Mouse (Mus musculus) forebrain, embryonic 16.5 days (tissue): ENCODE measurements around the gene Bckdha. TPM values are rescaled to one million over a fixed set of nuclear protein-coding genes. Genes with fewer than 3 reads are reported as not detected.

Source experiments
- ATAC-seq: fragments of 200-750 bp; cut with Nextera tagmentation; 2 replicates; pipeline ENCODE4 v1.8.0; 2017; ENCODE audit warnings: mild to moderate bottlenecking, moderate library complexity
- H3K27ac ChIP-seq: fragments of 300-500 bp; sonication (generic); 2 replicates; pipeline ENCODE4 v1.5.1; 2014; ENCODE audit warnings: low read length, control low read depth
- H3K27me3 ChIP-seq: fragments of 300-500 bp; sonication (generic); replicated peaks from 2 replicates; pipeline ENCODE4 v1.6.1; 2014; ENCODE audit warnings: low read length; ENCODE audit not compliant: control insufficient read depth, insufficient read depth
- H3K36me3 ChIP-seq: fragments of 300-500 bp; sonication (generic); 2 replicates; pipeline ENCODE4 v1.6.1; 2014; ENCODE audit not compliant: control insufficient read depth, insufficient read depth
- H3K4me1 ChIP-seq: fragments of 300-500 bp; sonication (generic); replicated peaks from 2 replicates; pipeline ENCODE4 v1.6.1; 2014; ENCODE audit warnings: low read length; ENCODE audit not compliant: control insufficient read depth, insufficient read depth
- H3K4me2 ChIP-seq: fragments of 300-500 bp; sonication (generic); 2 replicates; pipeline ENCODE4 v1.6.1; 2014; ENCODE audit warnings: mild to moderate bottlenecking, low read length, control low read depth
- H3K4me3 ChIP-seq: fragments of 300-500 bp; sonication (generic); replicated peaks from 2 replicates; pipeline ENCODE4 v1.5.1; 2014; ENCODE audit warnings: mild to moderate bottlenecking, low read length, control low read depth
- H3K9ac ChIP-seq: fragments of 300-500 bp; sonication (generic); replicated peaks from 2 replicates; pipeline ENCODE4 v1.6.1; 2014; ENCODE audit warnings: low read depth, low read length, control low read depth
- H3K9me3 ChIP-seq: fragments of 300-500 bp; sonication (generic); 2 replicates; pipeline ENCODE4 v1.6.1; 2016; ENCODE audit warnings: low read length; ENCODE audit not compliant: control insufficient read depth
- WGBS: fragments of 180-500 bp; shearing (Covaris S2); extraction: QIAGEN DNeasy Blood & Tissue Kit; methylation state at CpG from one replicate; pipeline ENCODE4 v1.1.7; 2014; 5-methylcytosine and 5-hydroxymethylcytosine counted together
- polyA plus RNA-seq: library from polyadenylated mRNA; unstranded; fragments of >200 nt; fragmentation: Nextera tagmentation; extraction: Ambion mirVana; gene quantifications from 2 replicates; pipeline ENCODE4 v1.2.1, GENCODE M21; 2015

Bckdha gene
- polyA plus RNA-seq, 1 experiment from 2014 or later = 57.7 TPM

DNA sequence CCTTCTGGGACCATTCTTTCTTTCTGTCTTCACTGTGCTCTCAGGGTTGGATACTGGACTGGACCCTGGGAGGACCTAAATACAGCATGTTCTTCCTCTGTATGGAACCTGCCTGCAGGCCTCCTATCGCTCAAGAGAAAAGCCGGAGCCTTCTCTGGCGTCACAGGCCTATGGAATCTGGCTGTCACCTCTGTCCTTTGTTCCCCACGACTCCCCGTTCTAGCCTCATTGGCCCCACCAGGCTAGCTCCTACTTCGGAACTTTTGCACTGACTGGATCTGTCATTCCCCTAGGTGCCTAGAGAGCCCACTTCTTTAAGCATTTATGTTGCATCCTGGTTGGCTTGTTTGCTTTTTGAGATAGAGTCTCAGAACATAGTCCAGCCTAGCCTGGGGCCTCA, 25.9 kb upstream of the Bckdha start:
- Histone ChIP-seq H3K27me3 (peaks cover 35% of the 10 kb centered on the region), H3K4me3 (no peak overlapping the region), H3K9me3 (no peaks in the 10 kb centered on the region), H3K4me2 (no peak overlapping the region), H3K4me1 (peaks cover 39% of the 10 kb centered on the region), H3K27ac (no peak overlapping the region), H3K9ac (no peak overlapping the region), H3K36me3 (no peaks in the 10 kb centered on the region)
- 83% methylated on average over 6 of the region's 6 CpGs for WGBS
- ATAC-seq = no peak

GRCm38 (mm10) chr7:25683474-25684180, 24.8 kb upstream of the Bckdha start:
- Histone ChIP-seq H3K27ac (no peak overlapping the region), H3K4me3 (no peak overlapping the region), H3K9me3 (no peaks in the 10 kb centered on the region), H3K27me3 (peaks cover 30% of the 10 kb centered on the region), H3K4me1 (peaks cover 29% of the 10 kb centered on the region), H3K4me2 (no peak overlapping the region), H3K9ac (no peak overlapping the region), H3K36me3 (no peaks in the 10 kb centered on the region)
- 78% methylated on average over 7 of the region's 7 CpGs for WGBS
- no peak for ATAC-seq

DNA sequence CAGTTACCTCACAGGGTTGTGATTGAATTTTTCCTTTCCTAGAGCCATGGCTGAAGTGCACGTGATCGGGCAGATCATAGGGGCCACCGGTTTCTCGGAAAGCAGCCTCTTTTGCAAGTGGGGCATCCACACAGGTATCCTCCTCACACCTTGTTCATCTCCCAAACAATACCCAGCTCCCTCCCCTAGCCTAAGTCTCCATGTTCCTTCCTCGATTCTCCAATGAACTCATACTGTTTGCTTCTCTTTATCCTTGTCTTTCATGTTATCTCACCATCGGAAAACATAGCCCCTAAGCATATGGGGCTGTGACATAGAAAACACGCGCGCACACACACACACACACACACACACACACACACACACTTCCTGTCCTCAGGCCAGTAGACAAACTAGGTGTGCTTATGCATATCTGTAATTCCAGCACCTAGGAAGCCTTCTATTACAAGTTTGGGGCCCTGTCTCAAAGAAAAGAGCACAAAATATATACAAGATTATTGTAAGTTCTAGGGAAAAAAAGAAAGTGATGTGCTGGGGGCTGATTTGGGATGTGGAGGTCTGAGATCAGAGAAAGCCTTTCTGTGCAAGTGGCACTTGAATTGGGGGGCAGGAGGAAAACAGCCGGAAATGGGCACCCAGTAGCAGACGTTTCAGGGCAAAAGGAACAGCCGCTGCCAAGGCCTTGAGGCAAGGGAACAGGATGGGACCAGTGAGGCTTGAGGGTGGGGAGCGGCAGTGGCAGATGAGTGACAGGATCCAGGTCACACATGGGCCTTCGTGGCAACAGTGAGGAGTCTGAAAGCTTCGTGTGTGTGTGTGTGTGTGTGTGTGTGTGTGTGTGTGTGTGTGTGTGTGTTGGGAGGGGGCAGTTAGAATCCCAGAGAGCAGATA, 22.8 kb upstream of the Bckdha start:
- WGBS = 61% methylated on average over 15 of the region's 15 CpGs
- no peaks in the 10 kb centered on the region for H3K36me3 ChIP-seq
- ATAC-seq = no peak
- peaks cover 13% of the 10 kb centered on the region for H3K4me1 ChIP-seq
- no peak overlapping the region for H3K9ac ChIP-seq
- peaks cover 13% of the 10 kb centered on the region for H3K27me3 ChIP-seq
- no peak overlapping the region; the same call in 1 of the 2 replicates for H3K27ac ChIP-seq
- peak overlapping the region; percentile 57 for H3K4me2 ChIP-seq
- H3K9me3 ChIP-seq = no peaks in the 10 kb centered on the region
- peak overlapping the region; percentile 51 for H3K4me3 ChIP-seq

- peak; percentile 90 for ATAC-seq
- no peaks in the 10 kb centered on the region for H3K9me3 ChIP-seq
- H3K36me3 ChIP-seq = no peaks in the 10 kb centered on the region
- WGBS = under 1% methylated on average over 46 of the region's 46 CpGs
- peaks cover 19% of the 10 kb centered on the region for H3K4me1 ChIP-seq
- H3K27me3 ChIP-seq = peaks cover 4% of the 10 kb centered on the region
- H3K4me2 ChIP-seq = peak within 1 kb of the TSS; percentile 57
- H3K9ac ChIP-seq = peak within 1 kb of the TSS; percentile 60
- peak within 1 kb of the TSS; percentile 87 for H3K27ac ChIP-seq
- H3K4me3 ChIP-seq = peak within 1 kb of the TSS; percentile 51
These were observed 21.9 kb upstream of the Bckdha start, which contains the start of gene B9d2 for GRCm38 (mm10) chr7:25680514-25681258. Gene B9d2 (plus strand): TSS chr7:25680780.

DNA sequence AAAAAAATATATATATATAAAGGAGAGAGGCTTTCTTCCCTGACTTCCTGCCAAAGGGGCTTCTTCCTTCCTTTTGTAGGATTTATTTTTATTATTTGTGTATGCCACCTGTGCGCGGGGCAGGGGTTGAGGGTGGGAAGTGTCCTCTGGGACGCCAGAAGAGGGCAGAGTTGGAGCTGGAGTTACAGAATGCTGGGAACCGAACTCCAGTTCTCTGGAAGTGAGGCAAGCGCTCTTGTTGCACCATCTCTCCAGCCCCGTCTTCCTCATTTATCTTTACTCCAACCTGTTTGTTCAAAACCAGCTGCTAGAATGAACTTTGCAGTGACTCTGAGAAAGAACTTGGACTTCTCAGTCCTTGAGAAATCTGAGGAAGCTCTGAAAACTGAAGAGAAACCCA, 21.2 kb upstream of the Bckdha start:
- peaks cover 26% of the 10 kb centered on the region for H3K4me1 ChIP-seq
- no peaks in the 10 kb centered on the region for H3K9me3 ChIP-seq
- WGBS = 5% methylated on average over 6 of the region's 6 CpGs
- H3K9ac ChIP-seq = peak overlapping the region; percentile 60; the same call in 1 of the 2 replicates
- peaks cover 6% of the 10 kb centered on the region; the same call in 1 of the 2 replicates for H3K27me3 ChIP-seq
- peak overlapping the region; percentile 57 for H3K4me2 ChIP-seq
- no peak overlapping the region; the same call in 1 of the 2 replicates for H3K27ac ChIP-seq
- H3K4me3 ChIP-seq = peak overlapping the region; percentile 51
- ATAC-seq = no peak
- H3K36me3 ChIP-seq = no peaks in the 10 kb centered on the region

DNA sequence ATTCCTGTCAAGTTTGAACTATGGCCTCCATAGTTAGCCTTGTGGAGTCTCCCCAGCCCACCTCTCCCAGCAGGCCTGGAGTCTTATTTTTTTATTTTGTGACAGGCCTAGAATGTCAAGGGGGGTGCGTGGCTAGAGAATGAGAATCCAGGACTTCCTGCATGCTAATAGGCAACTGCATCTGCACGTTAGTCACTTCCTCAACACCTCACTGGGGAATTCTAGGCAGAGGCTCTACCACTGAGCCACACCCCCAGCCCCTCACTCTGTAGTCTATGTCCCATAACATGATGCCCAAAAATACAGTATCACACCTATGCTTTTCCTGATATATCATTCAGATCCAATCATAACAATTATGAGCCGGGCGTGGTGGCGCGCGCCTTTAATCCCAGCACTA, 18.2 kb upstream of the Bckdha start:
- Histone ChIP-seq H3K4me3 (no peak overlapping the region), H3K9me3 (no peaks in the 10 kb centered on the region), H3K4me1 (peaks cover 30% of the 10 kb centered on the region), H3K27ac (peak overlapping the region; percentile 90), H3K36me3 (no peaks in the 10 kb centered on the region), H3K27me3 (peaks cover 22% of the 10 kb centered on the region), H3K9ac (no peak overlapping the region), H3K4me2 (no peak overlapping the region)
- ATAC-seq = no peak
- WGBS = 78% methylated on average over 7 of the region's 7 CpGs

GRCm38 (mm10) chr7:25676085-25676781, 17.5 kb upstream of the Bckdha start:
- H3K9ac ChIP-seq = no peak overlapping the region
- peaks cover 22% of the 10 kb centered on the region for H3K27me3 ChIP-seq
- no peaks in the 10 kb centered on the region for H3K9me3 ChIP-seq
- no peaks in the 10 kb centered on the region for H3K36me3 ChIP-seq
- no peak overlapping the region for H3K4me3 ChIP-seq
- 27% methylated on average over 15 of the region's 15 CpGs for WGBS
- peaks cover 30% of the 10 kb centered on the region for H3K4me1 ChIP-seq
- H3K27ac ChIP-seq = peak overlapping the region; percentile 90
- H3K4me2 ChIP-seq = no peak overlapping the region
- peak; percentile 76 for ATAC-seq

DNA sequence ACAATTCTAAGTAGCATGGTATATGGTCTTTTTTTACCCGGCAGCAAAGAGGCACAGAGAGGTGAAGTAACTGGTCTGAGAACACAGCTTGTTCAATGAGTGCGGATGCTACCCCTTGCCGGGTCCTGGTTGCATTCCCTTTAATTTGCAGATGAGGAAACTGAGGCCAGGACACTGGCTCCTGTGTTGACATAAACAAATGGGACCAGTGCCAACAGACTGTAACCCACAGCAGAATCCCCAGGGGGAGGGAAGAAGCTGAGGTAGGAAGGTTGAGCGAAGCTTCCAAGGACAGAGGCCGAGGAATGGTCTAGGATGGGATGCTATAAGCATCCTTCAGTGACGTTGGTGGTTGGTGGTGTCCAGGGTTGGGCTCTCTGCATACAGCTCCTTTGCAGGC, 16.6 kb upstream of the Bckdha start:
- 47% methylated on average over 6 of the region's 6 CpGs for WGBS
- Histone ChIP-seq H3K36me3 (no peaks in the 10 kb centered on the region), H3K4me2 (peak overlapping the region; percentile 60), H3K27ac (no peak overlapping the region), H3K27me3 (peaks cover 22% of the 10 kb centered on the region), H3K9me3 (no peaks in the 10 kb centered on the region), H3K9ac (no peak overlapping the region; the same call in 1 of the 2 replicates), H3K4me3 (peak overlapping the region; percentile 43), H3K4me1 (peaks cover 30% of the 10 kb centered on the region)
- ATAC-seq = no peak
